Mouse (Mus musculus) testis, adult 2 months (tissue): ENCODE measurements at regions not wholly inside any gene's neighbourhood (a gene's known extent, or its start where the extent isn't known, plus 50 kb on each side); places are given as distances from the start of the nearest gene placed in this dataset.

Experiments
- CTCF ChIP-seq: fragments of 200-500 bp; IDR thresholded peaks from 2 replicates; pipeline ENCODE4 v1.5.1; 2012; ENCODE audit warnings: low read depth, mild to moderate bottlenecking, inconsistent platforms, low read length, moderate library complexity; ENCODE audit not compliant: control insufficient read depth, insufficient read depth, insufficient replicate concordance
- POLR2A ChIP-seq: fragments of 200-500 bp; IDR thresholded peaks from 2 replicates; pipeline ENCODE4 v1.6.1; 2012; ENCODE audit warnings: low read depth, mild to moderate bottlenecking, inconsistent platforms, low read length, moderate library complexity; ENCODE audit not compliant: control insufficient read depth

GRCm38 (mm10) chr9:23083562-23083961, 139.3 kb upstream of the Bmper start:
- TF ChIP-seq CTCF: no peak
- no peak for TF ChIP-seq POLR2A
